Mouse (Mus musculus) midbrain, embryonic 11.5 days (tissue): ENCODE results near the gene Gm9195. TPM values are rescaled to one million over a fixed set of nuclear protein-coding genes. Genes with fewer than 3 reads are reported as not detected.
A peak's percentile ranks its signal among the peaks of the same experiment; 100 is the strongest.

Experiments used
- ATAC-seq: fragments of 200-750 bp; cut with Nextera tagmentation; 2 replicates; pipeline ENCODE4 v1.8.0; 2017; ENCODE audit warnings: moderate TSS enrichment, moderate library complexity; ENCODE audit not compliant: low FRiP score
- DNase-seq: peaks from one replicate; pipeline ENCODE4 v3.0.0; 2015; ENCODE audit warnings: low spot score; ENCODE audit errors: missing footprints
- H3K27ac ChIP-seq: fragments of 300-500 bp; sonication (generic); 2 replicates; pipeline ENCODE4 v1.5.1; 2014; ENCODE audit warnings: low read depth, low read length
- H3K27me3 ChIP-seq: fragments of 300-500 bp; sonication (generic); 2 replicates; pipeline ENCODE4 v1.6.1; 2014; ENCODE audit warnings: mild to moderate bottlenecking, low read length, moderate library complexity, mixed read lengths; ENCODE audit not compliant: control insufficient read depth, insufficient read depth
- H3K36me3 ChIP-seq: fragments of 300-500 bp; sonication (generic); 2 replicates; pipeline ENCODE4 v1.6.1; 2014; ENCODE audit warnings: mild to moderate bottlenecking, low read length, moderate library complexity, mixed read lengths; ENCODE audit not compliant: control insufficient read depth, insufficient read depth
- H3K4me1 ChIP-seq: fragments of 300-500 bp; sonication (generic); 2 replicates; pipeline ENCODE4 v1.6.1; 2014; ENCODE audit warnings: low read length; ENCODE audit not compliant: control insufficient read depth, insufficient read depth
- H3K4me2 ChIP-seq: fragments of 300-500 bp; sonication (generic); 2 replicates; pipeline ENCODE4 v1.6.1; 2014; ENCODE audit warnings: mild to moderate bottlenecking, moderate library complexity
- H3K4me3 ChIP-seq: fragments of 300-500 bp; sonication (generic); 2 replicates; pipeline ENCODE4 v1.5.1; 2014; ENCODE audit warnings: low read depth, low read length
- H3K9ac ChIP-seq: fragments of 300-500 bp; sonication (generic); 2 replicates; pipeline ENCODE4 v1.6.1; 2014; ENCODE audit warnings: low read length
- H3K9me3 ChIP-seq: fragments of 300-500 bp; sonication (generic); 2 replicates; pipeline ENCODE4 v1.6.1; 2016; ENCODE audit warnings: low read length; ENCODE audit not compliant: control insufficient read depth
- WGBS: fragments of 180-500 bp; shearing (Covaris S2); extraction: QIAGEN DNeasy Blood & Tissue Kit; methylation state at CpG from one replicate; pipeline ENCODE4 v1.1.7; 2014; 5-methylcytosine and 5-hydroxymethylcytosine counted together
- polyA plus RNA-seq: library from polyadenylated mRNA; unstranded; fragments of >200 nt; fragmentation: Nextera tagmentation; extraction: Ambion mirVana; gene quantifications from 2 replicates; pipeline ENCODE4 v1.2.1, GENCODE M21; 2014

Gene Gm9195
- polyA plus RNA-seq: not detected in 2 replicates

- Histone ChIP-seq H3K27me3 (no peaks in the 10 kb centered on the region), H3K36me3 (no peaks in the 10 kb centered on the region), H3K27ac (no peak within 1 kb of the TSS), H3K9me3 (no peaks in the 10 kb centered on the region), H3K4me1 (no peaks in the 10 kb centered on the region), H3K4me3 (no peak within 1 kb of the TSS), H3K4me2 (no peak within 1 kb of the TSS), H3K9ac (no peak within 1 kb of the TSS)
- DNase-seq (no peak), ATAC-seq (no peak)
- WGBS: 98% methylated on average over 5 of the region's 5 CpGs
These were observed at the start of gene Gm9195 for GRCm38 (mm10) chr14:72491738-72492137. TSS of gene Gm9195 (minus strand) at chr14:72491838.

- Histone ChIP-seq H3K9ac (no peak overlapping the region), H3K36me3 (0 out of 2 replicates have a peak, but pooled peaks cover 3% of the 10 kb centered on the region), H3K4me2 (no peak overlapping the region), H3K4me3 (no peak overlapping the region), H3K9me3 (no peaks in the 10 kb centered on the region), H3K27me3 (peaks cover 11% of the 10 kb centered on the region), H3K27ac (no peak overlapping the region), H3K4me1 (peaks cover 6% of the 10 kb centered on the region; the same call in 1 of the 2 replicates)
- no peak for ATAC-seq
- WGBS: 85% methylated on average over 5 of the region's 5 CpGs
- no peak for DNase-seq
These were observed 44.9 kb upstream of the Gm9195 start for GRCm38 (mm10) chr14:72536392-72537017.

- Histone ChIP-seq H3K36me3 (no peaks in the 10 kb centered on the region), H3K27me3 (peaks cover 11% of the 10 kb centered on the region), H3K9ac (no peak overlapping the region), H3K4me1 (peaks cover 6% of the 10 kb centered on the region), H3K4me2 (no peak overlapping the region), H3K27ac (no peak overlapping the region), H3K4me3 (no peak overlapping the region), H3K9me3 (no peaks in the 10 kb centered on the region)
- 76% methylated on average over 7 of the region's 7 CpGs for whole genome bisulfite sequencing
- DNase-seq (no peak), ATAC-seq (no peak)
These were observed 42.2 kb upstream of the Gm9195 start for GRCm38 (mm10) chr14:72533862-72534261.

- Histone ChIP-seq H3K36me3 (no peaks in the 10 kb centered on the region), H3K27ac (no peak overlapping the region), H3K4me2 (peak overlapping the region; percentile 95), H3K27me3 (peaks cover 11% of the 10 kb centered on the region), H3K4me3 (peak overlapping the region; percentile 43), H3K9ac (peak overlapping the region; percentile 41), H3K4me1 (peaks cover 6% of the 10 kb centered on the region), H3K9me3 (no peaks in the 10 kb centered on the region)
- 2% methylated on average over 54 of the region's 54 CpGs for WGBS
- DNase-seq (peak; percentile 92), ATAC-seq (peak; percentile 77)
These were observed 40.6 kb upstream of the Gm9195 start for GRCm38 (mm10) chr14:72532028-72532917.

- H3K4me1 ChIP-seq: peaks cover 3% of the 10 kb centered on the region
- H3K9ac ChIP-seq: no peak overlapping the region
- H3K27me3 ChIP-seq: peaks cover 7% of the 10 kb centered on the region
- H3K27ac ChIP-seq: no peak overlapping the region
- DNase-seq (no peak), ATAC-seq (no peak)
- H3K4me2 ChIP-seq: no peak overlapping the region
- H3K4me3 ChIP-seq: no peak overlapping the region
- 63% methylated on average over 1 of the region's 1 CpGs for WGBS
- no peaks in the 10 kb centered on the region for H3K36me3 ChIP-seq
- H3K9me3 ChIP-seq: no peaks in the 10 kb centered on the region
These were observed 35.5 kb upstream of the Gm9195 start for GRCm38 (mm10) chr14:72527126-72527525.

GRCm38 (mm10) chr14:72519561-72519960 is 27.9 kb upstream of the Gm9195 start:
- H3K4me3 ChIP-seq: no peak overlapping the region
- no peak overlapping the region for H3K4me2 ChIP-seq
- no peaks in the 10 kb centered on the region for H3K9me3 ChIP-seq
- ATAC-seq (no peak), DNase-seq (no peak)
- no peaks in the 10 kb centered on the region for H3K27me3 ChIP-seq
- no peak overlapping the region for H3K27ac ChIP-seq
- H3K36me3 ChIP-seq: no peaks in the 10 kb centered on the region
- H3K9ac ChIP-seq: no peak overlapping the region
- H3K4me1 ChIP-seq: no peaks in the 10 kb centered on the region
- 67% methylated on average over 2 of the region's 2 CpGs for WGBS

- no peak for ATAC-seq
- WGBS: 87% methylated on average over 6 of the region's 6 CpGs
- H3K4me2 ChIP-seq: no peak overlapping the region
- no peak overlapping the region for H3K27ac ChIP-seq
- no peaks in the 10 kb centered on the region for H3K4me1 ChIP-seq
- no peaks in the 10 kb centered on the region for H3K27me3 ChIP-seq
- no peaks in the 10 kb centered on the region for H3K9me3 ChIP-seq
- no peak overlapping the region for H3K9ac ChIP-seq
- no peak overlapping the region for H3K4me3 ChIP-seq
- DNase-seq: no peak
- H3K36me3 ChIP-seq: no peaks in the 10 kb centered on the region
These were observed 27.1 kb upstream of the Gm9195 start for GRCm38 (mm10) chr14:72518786-72519185.

GRCm38 (mm10) chr14:72516376-72516775 is 24.7 kb upstream of the Gm9195 start:
- H3K27ac ChIP-seq: no peak overlapping the region
- no peak overlapping the region for H3K4me3 ChIP-seq
- no peaks in the 10 kb centered on the region for H3K4me1 ChIP-seq
- DNase-seq (peak; percentile 86), ATAC-seq (peak; percentile 74; the same call in 1 of the 2 replicates)
- H3K27me3 ChIP-seq: no peaks in the 10 kb centered on the region
- no peaks in the 10 kb centered on the region for H3K9me3 ChIP-seq
- no peaks in the 10 kb centered on the region for H3K36me3 ChIP-seq
- no peak overlapping the region for H3K4me2 ChIP-seq
- 31% methylated on average over 5 of the region's 5 CpGs for WGBS
- no peak overlapping the region for H3K9ac ChIP-seq
